Mouse (Mus musculus) heart, postnatal 36 days (tissue): ENCODE measurements around the gene Lmbrd1. TPM values are rescaled to one million over a fixed set of nuclear protein-coding genes. Genes with fewer than 3 reads are reported as not detected.
"Not testable (repeated sequence)": the region's sequence is repeated elsewhere in the genome, so short reads cannot be mapped to it uniquely, and the experiment has no call there.

ENCODE experiments used
- DNase-seq, 2 experiments: peaks; one replicate each; pipeline ENCODE4 v3.0.0; 2021 to 2022
- intact Hi-C: fragments of 180-260 bp; cut with DNase I; formaldehyde crosslinking; loops from one replicate; pipeline ENCODE4 v1.15.1; 2025
- total RNA-seq, 2 experiments: library from RNA; stranded (reverse); gene quantifications; 2 replicates each; pipeline ENCODE4 v1.2.3; 2021

Lmbrd1 gene
- total RNA-seq = 10 to 100 TPM; 42.5 to 47.1 TPM

DNA sequence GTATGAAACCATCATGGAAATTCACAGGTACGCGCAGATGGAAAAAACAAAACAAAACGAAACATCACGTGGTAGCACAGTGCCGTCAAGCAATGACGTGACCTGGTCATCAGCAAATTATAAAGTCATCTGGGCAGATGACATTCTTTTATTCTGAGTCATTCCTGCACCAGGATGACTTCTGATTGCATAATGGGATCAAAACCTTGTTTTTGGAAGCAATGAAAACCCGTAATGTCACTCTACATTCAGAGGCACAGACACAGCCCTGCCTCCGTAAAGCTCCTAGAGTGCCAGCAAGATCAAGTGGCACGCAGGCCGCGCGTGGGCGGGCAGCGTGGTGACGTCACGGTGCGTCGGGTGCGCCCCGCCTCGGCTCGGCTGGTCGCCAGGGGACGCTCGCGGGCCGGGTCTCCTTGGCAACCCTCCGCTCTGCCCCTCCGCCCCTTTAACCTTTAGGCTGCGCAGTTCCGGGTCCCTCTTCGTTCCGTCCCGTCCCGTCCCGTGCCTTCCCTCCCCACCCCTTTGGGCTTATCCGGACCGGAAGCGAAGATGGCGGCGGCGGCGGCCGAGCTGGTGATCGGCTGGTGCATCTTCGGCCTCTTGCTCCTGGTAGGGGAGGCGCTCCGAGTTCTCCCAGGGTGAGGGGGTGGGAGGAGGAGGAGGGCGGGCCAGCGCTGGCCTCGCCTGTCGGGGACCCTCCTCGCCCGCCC lies at the start of gene Lmbrd1:
Gene Lmbrd1, plus strand, starts transcription at position 426 of the 713 bp plus-strand sequence.
- peak; percentile 96 for DNase-seq
- intact Hi-C loops = loop anchor here (2.0 kb wide), 1 partner anchor 20 kb away; no protein-coding TSS in a partner anchor

- intact Hi-C loops = loop anchor here (1.0 kb wide), 1 partner anchor 255 kb away; no protein-coding TSS in a partner anchor
- peak; percentile 2 to 3 for DNase-seq
Observed at GRCm38 (mm10) chr1:24633553-24634132, 44.8 kb upstream of the Lmbrd1 start.

DNA sequence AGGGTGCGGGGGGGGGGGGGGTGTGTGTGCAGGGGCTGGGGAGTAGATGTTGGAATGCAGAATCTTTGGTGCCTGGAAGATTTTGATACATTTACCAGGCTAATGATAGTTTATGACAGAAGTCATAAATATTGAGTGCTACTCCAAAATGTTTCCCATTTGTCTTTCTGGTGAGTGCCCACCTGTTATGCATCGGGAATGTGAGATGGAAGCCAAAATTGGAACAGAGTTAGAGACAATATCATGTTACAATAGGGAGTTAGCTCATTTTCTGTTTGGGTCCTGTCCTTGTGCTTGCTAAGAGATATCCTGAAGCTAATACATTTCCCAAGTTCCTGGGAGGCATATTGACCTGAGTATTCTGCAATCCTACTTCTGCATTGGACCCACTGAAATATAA lies 28.3 kb upstream of the Lmbrd1 start:
- intact Hi-C loops = no loop called here
- DNase-seq = no peak

DNA sequence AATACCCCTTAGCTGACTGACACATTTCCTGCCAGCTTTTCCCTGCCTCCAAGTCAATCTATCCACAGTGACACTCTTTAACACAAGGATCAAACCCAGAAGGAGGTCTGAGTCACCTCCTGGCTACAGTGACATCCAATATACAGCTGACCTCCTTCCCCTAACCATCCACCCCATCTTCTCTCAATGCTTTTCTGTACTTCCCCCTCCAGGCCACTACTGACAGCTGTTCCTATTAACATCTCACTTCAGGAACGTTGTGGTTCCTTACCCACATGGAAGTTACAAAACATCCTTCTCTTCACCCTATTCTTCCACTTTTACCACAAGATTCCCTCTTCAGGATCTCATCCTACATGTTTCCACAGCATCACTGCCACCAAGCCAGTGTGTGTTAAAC lies 18.5 kb upstream of the Lmbrd1 start:
- intact Hi-C loops = no loop called here
- no peak for DNase-seq

DNA sequence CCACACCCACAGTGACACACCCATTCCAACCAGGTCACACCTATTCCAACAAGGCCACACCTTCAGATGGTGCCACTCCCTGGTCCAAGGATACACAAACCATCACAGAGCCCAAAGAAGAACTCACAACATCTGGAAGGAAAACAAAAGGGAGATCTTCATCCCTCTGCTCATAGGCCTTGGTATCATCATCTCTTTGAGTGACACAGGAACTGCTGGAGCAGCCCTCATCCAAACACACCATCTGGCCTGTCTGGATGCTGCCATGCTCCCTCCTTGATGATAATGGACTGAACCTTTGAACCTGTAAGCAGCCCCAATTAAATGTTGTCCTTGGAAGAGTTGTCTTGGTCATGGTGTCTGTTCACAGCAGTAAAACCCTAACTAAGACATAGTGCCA lies 17.8 kb upstream of the Lmbrd1 start:
- intact Hi-C loops, DNase-seq: not testable (repeated sequence)

DNA sequence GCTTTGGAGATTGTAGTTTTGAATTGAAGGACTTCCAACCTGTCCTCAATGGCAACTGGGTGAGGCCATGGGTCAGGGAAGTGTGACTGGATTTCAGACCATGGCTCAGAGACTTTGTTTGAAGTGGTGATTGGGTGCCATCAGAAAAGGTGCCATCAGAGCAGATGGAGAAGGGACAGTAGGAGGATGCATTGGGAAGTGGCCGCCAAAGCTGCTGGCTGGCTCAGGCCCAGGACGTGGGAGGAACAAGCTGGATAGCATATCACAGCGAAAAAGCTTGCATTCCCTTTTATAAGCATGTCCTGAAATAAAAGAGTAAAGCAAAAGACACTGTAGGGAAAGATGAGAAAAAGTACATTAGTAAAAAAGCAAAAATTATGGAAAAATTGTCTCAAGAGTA lies 16.9 kb upstream of the Lmbrd1 start:
- intact Hi-C loops = no loop called here
- DNase-seq = no peak

GRCm38 (mm10) chr1:24664158-24664557 lies 14.3 kb upstream of the Lmbrd1 start:
- intact Hi-C loops = no loop called here
- no peak for DNase-seq

DNA sequence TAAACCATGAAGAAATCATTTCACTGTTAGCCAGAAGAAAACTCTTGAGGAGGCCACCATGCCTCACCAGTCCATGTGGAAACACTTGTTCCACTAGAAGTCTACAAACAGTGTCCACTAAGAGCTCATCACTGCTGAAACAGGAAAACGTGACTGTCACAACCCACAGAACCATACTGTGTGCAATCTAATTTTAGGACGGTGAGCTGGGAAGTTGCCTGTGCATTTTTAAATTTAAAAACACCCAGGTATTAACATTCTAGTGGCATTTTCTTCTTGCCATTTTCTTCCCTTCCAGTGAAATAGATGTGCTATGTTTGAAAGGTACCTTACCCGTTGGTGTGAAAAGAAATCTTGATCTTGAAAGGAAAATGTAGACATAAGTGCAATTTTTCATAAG lies 5.2 kb upstream of the Lmbrd1 start:
- intact Hi-C loops = no loop called here
- no peak for DNase-seq

- peak; percentile 10 to 17 for DNase-seq
- intact Hi-C loops = loop anchor here (2.0 kb wide), 1 partner anchor 21 kb away; no protein-coding TSS in a partner anchor
Observed at GRCm38 (mm10) chr1:24677706-24678105, 724 bp upstream of the Lmbrd1 start.

DNA sequence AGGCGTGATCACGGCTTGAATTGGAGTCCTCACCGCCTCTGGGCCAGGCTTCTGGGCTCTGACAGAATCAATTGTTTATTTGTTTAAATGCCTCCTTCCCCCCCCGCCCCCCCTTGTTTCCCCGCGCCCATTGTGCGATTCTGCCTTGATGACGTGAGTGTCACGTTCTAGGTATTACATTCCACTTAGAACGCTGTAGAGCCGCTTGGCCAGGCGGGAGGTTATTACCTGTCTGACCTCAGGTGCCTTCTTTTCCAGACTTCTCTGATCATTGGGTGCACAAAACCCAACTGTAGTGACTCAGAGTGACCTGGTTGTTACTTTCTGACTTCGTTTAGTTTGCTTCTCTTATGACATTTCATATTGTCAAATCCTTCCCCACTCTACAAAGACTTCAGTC lies 641 bp downstream of the Lmbrd1 start:
- no peak for DNase-seq
- intact Hi-C loops = loop anchor here (2.0 kb wide), 1 partner anchor 20 kb away; no protein-coding TSS in a partner anchor

- no peak for DNase-seq
- intact Hi-C loops = no loop called here
Observed at GRCm38 (mm10) chr1:24680991-24681390, 2.6 kb downstream of the Lmbrd1 start.

GRCm38 (mm10) chr1:24681946-24682345 lies 3.5 kb downstream of the Lmbrd1 start:
- DNase-seq = no peak
- intact Hi-C loops = no loop called here

DNA sequence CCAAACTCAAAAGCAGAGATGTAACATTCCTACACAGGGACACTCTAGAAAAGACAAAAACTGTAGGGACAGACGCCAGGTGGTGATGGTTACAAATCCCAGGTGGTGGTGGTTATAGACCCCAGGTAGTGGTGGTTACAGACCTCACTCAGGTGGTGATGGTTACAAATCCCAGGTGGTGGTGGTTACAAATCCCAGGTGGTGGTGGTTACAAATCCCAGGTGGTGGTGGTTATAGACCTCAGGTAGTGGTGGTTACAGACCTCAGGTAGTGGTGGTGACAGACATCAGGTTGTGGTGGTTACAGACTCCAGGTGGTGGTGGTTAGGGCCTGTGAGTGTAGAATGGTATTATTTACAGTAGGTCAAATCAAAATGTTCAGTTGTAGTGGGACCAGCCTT lies 5.5 kb downstream of the Lmbrd1 start:
- DNase-seq = no peak
- intact Hi-C loops = no loop called here

- intact Hi-C loops = no loop called here
- no peak for DNase-seq
Observed at GRCm38 (mm10) chr1:24685606-24686005, 7.2 kb downstream of the Lmbrd1 start.

DNA sequence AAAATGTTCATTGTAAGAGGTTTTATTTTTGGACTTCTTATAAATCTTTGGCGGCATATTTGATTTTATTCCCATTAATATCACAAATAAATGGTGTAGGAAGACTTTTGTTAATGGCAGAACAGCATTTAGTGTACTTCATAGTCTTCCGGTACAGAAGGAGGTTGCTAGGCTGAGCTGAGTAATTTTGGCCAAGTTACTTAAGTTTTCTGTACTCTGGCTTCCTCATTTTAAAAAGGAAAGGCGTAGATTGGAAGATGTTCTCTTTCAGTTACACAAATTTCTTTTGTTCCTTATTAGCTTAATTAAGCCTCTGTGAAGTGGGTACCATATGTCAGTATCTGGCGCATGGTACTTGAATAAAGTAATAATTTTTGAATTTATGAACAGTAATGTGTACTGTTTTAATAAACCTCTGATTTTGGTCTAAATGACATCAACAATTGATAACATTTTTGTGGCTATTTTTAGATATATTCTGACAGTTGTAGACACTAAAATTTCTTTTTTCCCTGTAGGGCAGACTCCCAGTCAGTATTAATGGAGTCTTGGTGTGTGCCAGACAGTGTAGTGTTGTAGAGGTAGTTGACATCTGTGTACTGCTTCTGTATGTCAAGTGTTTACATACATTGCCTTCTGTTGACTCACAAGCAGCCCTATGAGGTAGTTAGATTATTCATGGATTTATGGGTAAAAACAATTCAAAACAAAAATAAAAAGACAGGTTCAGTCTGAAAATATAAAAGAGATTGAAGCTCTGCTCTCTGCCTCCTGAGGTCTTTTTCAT lies 8.0 kb downstream of the Lmbrd1 start:
- no peak for DNase-seq
- intact Hi-C loops = no loop called here

GRCm38 (mm10) chr1:24697677-24698076 lies 19.2 kb downstream of the Lmbrd1 start:
- no peak for DNase-seq
- intact Hi-C loops = loop anchor here (2.0 kb wide), 1 partner anchor 19 kb away; the partner anchor contains the start of gene Lmbrd1

DNA sequence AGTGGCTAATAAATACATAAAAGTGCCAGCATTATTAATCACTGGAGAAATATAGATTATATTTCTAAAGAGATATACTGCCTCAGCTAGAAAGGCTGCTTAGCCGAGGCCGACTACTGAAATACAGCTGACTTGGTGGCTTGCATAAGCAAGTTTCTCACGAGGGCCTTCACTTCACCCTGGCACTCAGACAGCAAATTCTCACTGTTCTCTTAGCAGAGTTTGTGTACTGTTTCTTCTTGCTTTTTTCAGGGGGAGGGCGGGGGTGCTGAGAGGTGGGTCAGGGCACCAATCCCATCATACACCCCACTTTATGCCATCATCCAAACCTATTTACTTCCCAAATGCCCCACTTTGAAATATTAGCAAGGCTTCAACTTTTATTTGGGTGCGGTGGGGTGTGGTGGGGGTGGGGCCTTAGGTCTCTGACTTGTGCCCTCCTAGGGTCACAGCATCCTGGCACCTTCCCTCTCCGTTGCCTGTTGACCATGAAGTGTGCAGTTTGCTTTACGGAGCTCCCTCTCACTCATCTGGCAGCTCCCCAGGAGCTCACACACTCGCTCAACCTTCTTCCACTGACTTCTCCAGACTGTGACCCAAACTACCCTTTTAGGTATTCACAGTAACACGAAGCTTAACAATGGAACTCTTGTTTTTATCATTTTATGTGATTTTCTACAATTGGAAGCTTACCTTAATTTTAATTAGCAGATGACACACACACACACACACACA lies 19.9 kb downstream of the Lmbrd1 start:
- intact Hi-C loops = loop anchor here (2.0 kb wide), 1 partner anchor 20 kb away; the partner anchor contains the start of gene Lmbrd1
- no peak for DNase-seq

GRCm38 (mm10) chr1:24699320-24699719 lies 20.9 kb downstream of the Lmbrd1 start:
- peak; percentile 29 to 38 for DNase-seq
- intact Hi-C loops = loop anchor here (2.0 kb wide), 1 partner anchor 21 kb away; the partner anchor contains the start of gene Lmbrd1

DNA sequence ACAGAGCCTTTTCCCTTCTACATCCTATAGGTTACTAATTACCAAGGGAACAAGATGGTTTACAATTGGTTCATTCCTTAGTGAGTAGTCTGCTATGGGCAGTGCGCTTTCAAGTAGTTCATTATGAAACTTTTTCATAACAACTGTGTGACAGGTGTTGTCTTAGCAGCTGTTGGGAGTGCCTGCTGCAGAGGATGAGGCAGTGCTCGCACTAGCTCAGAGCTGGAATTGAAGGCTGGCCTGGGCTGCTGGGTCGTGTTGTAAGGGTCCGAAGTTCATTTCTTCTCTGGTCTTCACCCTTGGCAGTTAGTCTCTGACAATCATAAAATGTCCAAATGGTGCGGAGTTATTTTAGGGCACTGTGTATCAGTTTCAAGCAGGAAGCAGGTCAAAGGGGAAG lies 21.8 kb downstream of the Lmbrd1 start:
- no peak for DNase-seq

DNA sequence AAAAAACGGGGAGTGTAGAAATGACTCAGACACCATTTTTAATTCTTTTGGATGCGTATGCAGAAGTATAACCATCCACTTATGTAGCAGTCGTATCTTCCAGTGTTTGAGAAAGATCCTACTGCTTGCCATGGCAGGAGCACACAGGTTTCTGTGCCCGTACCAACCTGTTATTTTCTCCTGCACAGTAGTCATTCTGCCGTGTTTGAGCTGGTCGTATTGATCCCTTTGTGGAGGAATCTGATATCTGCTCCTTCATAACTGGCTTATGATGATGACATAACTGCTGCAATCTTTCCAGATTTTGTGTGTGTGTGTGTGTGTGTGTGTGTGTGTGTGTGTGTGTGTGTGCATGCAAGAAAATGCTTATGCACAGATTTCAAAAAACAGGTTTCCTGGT lies 25.4 kb downstream of the Lmbrd1 start:
- DNase-seq = no peak
- intact Hi-C loops = no loop called here

More for the DNA sequence above, 21.8 kb downstream of the Lmbrd1 start:
- intact Hi-C loops = no loop called here
